Mouse (Mus musculus): ENCODE measurements around the gene Glmn. TPM values are rescaled to one million over a fixed set of nuclear protein-coding genes. Genes with fewer than 3 reads are reported as not detected.

The Glmn gene
- polyA plus RNA-seq, 1 experiment from 2014 or later = 46.6 TPM

Other genes with a start within 250 kb of the Glmn start
- gene Ephx4, start 195.2 kb downstream of the Glmn start, polyA plus RNA-seq (2014; fragmentation: Nextera tagmentation; extraction: Ambion mirVana) = 0.49 and 1.3 TPM in 2 replicates
- not detected in 2 replicates for gene Lpcat2b, start 166.3 kb downstream of the Glmn start, polyA plus RNA-seq (2014; fragmentation: Nextera tagmentation; extraction: Ambion mirVana)
- gene Btbd8, start 159.9 kb downstream of the Glmn start, polyA plus RNA-seq (2014; fragmentation: Nextera tagmentation; extraction: Ambion mirVana) = 5.2 and 5.5 TPM in 2 replicates
- 0.14 and 0.41 TPM in 2 replicates for gene Gm42669, start 90.3 kb downstream of the Glmn start, polyA plus RNA-seq (2014; fragmentation: Nextera tagmentation; extraction: Ambion mirVana)
- gene 1700028K03Rik, start 63.2 kb downstream of the Glmn start, polyA plus RNA-seq (2014; fragmentation: Nextera tagmentation; extraction: Ambion mirVana) = 0.08 TPM in 1 of 2 replicates, not detected in the other
- gene Rpap2, start 515 bp downstream of the Glmn start, polyA plus RNA-seq (2014; fragmentation: Nextera tagmentation; extraction: Ambion mirVana) = 23.9 and 24.9 TPM in 2 replicates
- gene Gfi1, start 128.1 kb upstream of the Glmn start, polyA plus RNA-seq (2014; fragmentation: Nextera tagmentation; extraction: Ambion mirVana) = 0.10 TPM in 1 of 2 replicates, not detected in the other
- gene Ube2d2b, start 232.2 kb upstream of the Glmn start, polyA plus RNA-seq (2014; fragmentation: Nextera tagmentation; extraction: Ambion mirVana) = 0.24 and 0.25 TPM in 2 replicates